Mouse (Mus musculus) C3H10T1/2 (cell line): ENCODE results near the gene Trafd1. TPM values are rescaled to one million over a fixed set of nuclear protein-coding genes. Genes with fewer than 3 reads are reported as not detected.

ENCODE experiments used
- polyA plus RNA-seq, 2 experiments: library from polyadenylated mRNA; unstranded; fragments of >200 nt; fragmentation: generic; extraction: Trizol; gene quantifications; one replicate each; pipeline ENCODE4 v1.2.1; 2012; ENCODE audit warnings: missing spikeins in 2 of 2

The Trafd1 gene
- 10 to 100 TPM; 14.4 to 89.1 TPM for polyA plus RNA-seq

GRCm38 (mm10) chr5:121385461-121386119 lies at the start of gene Trafd1:
TSS of gene Trafd1 (minus strand) at chr5:121385632.

GRCm38 (mm10) chr5:121397187-121398145 lies 12.0 kb upstream of the Trafd1 start, which contains the start of gene Naa25:
TSS of gene Naa25 (plus strand) at chr5:121397936.

Other genes with a start within 250 kb of the Trafd1 start
- 10 to 100 TPM in 1 of 2 experiments, 1 to 10 TPM in 1; 9.1 to 47.4 TPM for gene Ptpn11, start 194.2 kb downstream of the Trafd1 start, polyA plus RNA-seq
- gene Rpl6, start 181.2 kb downstream of the Trafd1 start, polyA plus RNA-seq, result 1,000 to 10,000 TPM; 1,587 to 2,633 TPM
- gene Hectd4, start 165.4 kb downstream of the Trafd1 start, polyA plus RNA-seq, result 1 to 10 TPM in 1 of 2 experiments, under 1 TPM in 1; 0.47 to 5.2 TPM
- 1 to 10 TPM; 1.5 to 3.5 TPM for gene Naa25, start 12.3 kb upstream of the Trafd1 start, polyA plus RNA-seq
- gene Tmem116, start 66.3 kb upstream of the Trafd1 start, polyA plus RNA-seq, result 1 to 10 TPM in 1 of 2 experiments, under 1 TPM in 1; 0.13 to 1.3 TPM
- gene Erp29, start 66.9 kb upstream of the Trafd1 start, polyA plus RNA-seq, result 100 to 1,000 TPM; 104 to 121 TPM
- gene Adam1b, start 117.8 kb upstream of the Trafd1 start, polyA plus RNA-seq, result not detected
- gene Adam1a, start 159.8 kb upstream of the Trafd1 start, polyA plus RNA-seq, result 1 to 10 TPM in 1 of 2 experiments, under 1 TPM in 1; 0.01 to 2.1 TPM
- gene Gm42878, start 159.8 kb upstream of the Trafd1 start, polyA plus RNA-seq, result under 1 TPM; 0.02 to 0.05 TPM
- 10 to 100 TPM; 24.6 to 47.2 TPM for gene Mapkapk5, start 160.3 kb upstream of the Trafd1 start, polyA plus RNA-seq
- gene Aldh2, start 208.2 kb upstream of the Trafd1 start, polyA plus RNA-seq, result 100 to 1,000 TPM; 128 to 457 TPM
- gene Acad12, start 233.3 kb upstream of the Trafd1 start, polyA plus RNA-seq, result 1 to 10 TPM in 1 of 2 experiments, under 1 TPM in 1; 0.57 to 4.9 TPM